Mouse (Mus musculus): ENCODE results near the gene Zfp784.

DNA sequence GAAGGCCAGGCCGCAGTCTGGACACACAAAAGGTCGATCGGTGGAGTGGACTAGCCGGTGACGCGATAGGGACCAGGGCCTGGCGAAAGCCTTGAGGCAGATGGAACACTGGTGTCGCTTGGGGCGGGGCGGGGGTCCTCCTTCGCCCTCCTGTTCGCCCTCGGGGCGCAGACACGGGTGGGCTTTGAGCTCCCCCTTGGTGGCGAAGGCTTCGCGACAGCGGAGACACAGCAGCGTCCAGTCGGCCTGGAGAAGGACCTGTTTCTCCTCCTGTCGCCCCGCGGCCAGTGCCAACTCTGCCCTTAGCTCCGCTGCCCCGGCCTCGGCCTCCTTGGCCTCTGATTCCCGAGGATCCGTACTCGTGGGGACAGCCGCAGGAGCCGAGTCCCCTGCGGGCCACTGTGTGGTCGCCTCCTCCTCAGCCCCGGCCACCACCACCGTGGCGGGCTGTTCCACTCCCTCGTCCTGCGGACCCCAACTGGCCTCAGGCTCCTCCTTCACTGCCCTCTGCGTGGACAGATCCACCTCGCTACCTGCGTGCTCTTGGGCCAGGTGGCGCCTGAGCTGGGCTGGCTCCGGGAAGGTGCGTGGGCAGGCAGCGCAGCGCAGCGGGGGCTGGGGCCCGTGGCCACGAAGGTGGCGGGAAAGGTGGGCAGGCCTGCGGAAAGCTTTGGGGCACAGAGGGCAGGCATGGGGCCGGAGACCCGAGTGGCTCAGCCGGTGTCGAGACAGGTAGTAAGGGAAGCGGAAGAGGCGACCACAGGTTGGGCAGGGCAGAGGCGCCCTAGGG lies 44.1 kb downstream of the Zfp784 start:
- TF ChIP-seq POLR2A (IDR thresholded peaks at IDR 0.05; ENCODE audit: borderline replicate concordance, extremely low read depth, low read depth, low read length), result no peak
- no peak for TF ChIP-seq CTCF (IDR thresholded peaks at IDR 0.05; ENCODE audit: insufficient read depth, low read length)

Data from lung, adult 2 months (tissue).